Mouse (Mus musculus): ENCODE measurements around the gene Lcn12.

- no peak for TF ChIP-seq CTCF (IDR thresholded peaks at IDR 0.05; ENCODE audit: low read depth)
- no peak for TF ChIP-seq EP300 (optimal IDR thresholded peaks at IDR 0.05)
These were observed 51.0 kb downstream of the Lcn12 start for GRCm38 (mm10) chr2:25442682-25443081.

All from stomach, postnatal 0 days (tissue).